Mouse (Mus musculus): ENCODE measurements around the gene Sdr9c7. TPM values are rescaled to one million over a fixed set of nuclear protein-coding genes. Genes with fewer than 3 reads are reported as not detected.
"Not testable (repeated sequence)": the region's sequence is repeated elsewhere in the genome, so short reads cannot be mapped to it uniquely, and the experiment has no call there.

The Sdr9c7 gene
- total RNA-seq, 2 experiments from 2014 or later: not detected

DNA sequence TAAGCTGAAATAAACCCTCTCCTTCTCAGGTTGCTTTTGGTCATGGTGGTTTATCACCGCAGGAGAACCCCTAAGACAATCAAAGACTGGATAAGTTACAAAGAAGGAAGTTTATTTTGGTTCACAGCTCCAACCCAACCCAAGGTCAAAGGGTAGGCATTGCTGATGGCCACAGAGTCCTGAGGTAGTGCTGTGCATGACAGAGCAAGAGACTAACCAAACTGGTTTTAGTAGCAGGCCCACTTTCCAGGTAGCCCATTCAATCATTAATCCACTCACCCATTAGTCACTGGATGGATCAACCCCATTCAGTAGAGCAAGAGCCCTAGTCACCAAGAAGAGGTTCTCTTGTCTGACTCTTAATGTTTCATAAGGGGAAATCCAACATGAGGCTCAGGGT lies 23.9 kb downstream of the Sdr9c7 start:
- no peak for DNase-seq
- Histone ChIP-seq H3K4me3 (no peak overlapping the region), H3K27ac (no peak overlapping the region)
- intact Hi-C loops (cut with DNase I): no loop called here
- TF ChIP-seq CTCF (IDR thresholded peaks at IDR 0.05): no peak

DNA sequence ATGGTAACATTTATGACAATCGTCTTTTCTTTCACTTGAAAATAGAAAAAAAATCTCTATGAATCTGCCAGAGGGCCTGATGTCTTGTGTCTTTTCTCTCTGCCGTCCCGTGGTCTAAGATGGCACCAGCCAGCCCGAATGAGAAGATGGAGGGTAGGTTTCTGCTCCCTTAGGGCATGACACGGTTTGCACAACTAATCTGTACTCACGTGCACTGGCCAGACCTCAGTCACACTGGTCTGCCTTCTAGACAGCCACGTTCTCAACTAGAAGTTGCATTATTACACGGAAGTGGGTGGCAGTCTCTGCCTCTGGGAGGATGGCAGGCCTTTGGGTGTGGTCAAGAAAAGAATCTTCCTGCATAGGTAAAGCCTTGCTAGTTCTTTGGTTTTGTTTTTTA lies 24.7 kb downstream of the Sdr9c7 start:
- no peak overlapping the region for H3K4me3 ChIP-seq
- no peak for TF ChIP-seq CTCF (IDR thresholded peaks at IDR 0.05)
- no peak overlapping the region for H3K27ac ChIP-seq
- no peak for DNase-seq
- intact Hi-C loops (cut with DNase I): no loop called here

DNA sequence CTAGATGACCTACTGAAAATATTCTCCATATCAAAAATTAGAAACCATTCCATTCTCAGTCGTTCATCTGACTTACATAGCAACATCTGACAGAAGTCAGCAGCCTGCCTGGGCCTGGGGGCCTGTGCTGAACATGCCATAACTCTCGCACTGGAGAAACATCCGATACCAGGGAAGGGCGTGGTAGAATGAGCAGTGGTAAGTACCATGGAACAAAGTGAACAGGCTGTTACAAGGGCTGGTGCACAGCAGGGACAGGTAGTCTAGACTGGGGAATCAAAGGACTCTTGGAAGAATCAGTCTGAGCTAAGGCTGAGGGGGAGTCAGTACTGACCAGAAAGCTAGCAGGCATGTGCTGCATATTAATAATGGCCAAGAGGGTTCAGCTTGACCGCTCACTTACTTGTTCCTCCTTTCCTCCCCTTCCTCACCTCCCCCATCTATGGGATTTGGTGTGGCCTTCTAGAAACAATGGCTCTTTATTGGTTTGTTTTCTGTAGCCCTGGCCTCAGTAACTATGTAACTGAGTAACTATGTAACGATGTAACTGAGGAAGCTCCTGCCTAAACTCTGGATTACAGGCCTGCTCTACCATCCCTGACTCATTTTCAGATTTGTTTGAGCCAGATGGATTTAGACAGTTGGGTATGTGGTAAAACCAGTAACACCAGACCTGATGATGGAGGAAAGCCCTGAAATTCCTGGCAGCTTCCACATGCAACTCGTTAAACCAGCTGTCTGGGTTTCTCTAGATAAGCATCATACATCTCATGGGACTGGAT lies 26.5 kb downstream of the Sdr9c7 start:
- DNase-seq: no peak
- no peak overlapping the region for H3K4me3 ChIP-seq
- intact Hi-C loops (cut with DNase I): no loop called here
- no peak for TF ChIP-seq CTCF (IDR thresholded peaks at IDR 0.05)
- no peak overlapping the region for H3K27ac ChIP-seq

DNA sequence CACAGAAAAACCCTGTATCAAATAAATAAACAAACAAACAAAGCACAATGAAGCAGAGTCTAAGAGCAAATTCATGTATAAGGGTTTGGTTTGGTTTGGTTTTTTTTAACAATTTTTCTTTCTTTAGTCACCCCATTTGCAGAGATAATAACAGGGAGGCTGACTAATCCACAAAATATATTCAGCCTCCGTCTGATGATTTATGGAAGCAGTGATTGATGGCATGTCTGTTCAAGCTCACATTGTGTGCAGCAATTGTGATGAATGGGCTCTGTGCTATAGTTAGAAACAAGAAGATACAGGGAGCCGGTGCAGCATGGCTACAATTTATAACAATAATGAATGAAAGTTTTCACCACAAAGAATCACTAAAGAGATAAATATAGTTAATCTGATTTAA lies 29.4 kb downstream of the Sdr9c7 start:
- intact Hi-C loops (cut with DNase I): no loop called here
- TF ChIP-seq CTCF (IDR thresholded peaks at IDR 0.05): no peak
- Histone ChIP-seq H3K4me3 (no peak overlapping the region), H3K27ac (no peak overlapping the region)
- no peak for DNase-seq

DNA sequence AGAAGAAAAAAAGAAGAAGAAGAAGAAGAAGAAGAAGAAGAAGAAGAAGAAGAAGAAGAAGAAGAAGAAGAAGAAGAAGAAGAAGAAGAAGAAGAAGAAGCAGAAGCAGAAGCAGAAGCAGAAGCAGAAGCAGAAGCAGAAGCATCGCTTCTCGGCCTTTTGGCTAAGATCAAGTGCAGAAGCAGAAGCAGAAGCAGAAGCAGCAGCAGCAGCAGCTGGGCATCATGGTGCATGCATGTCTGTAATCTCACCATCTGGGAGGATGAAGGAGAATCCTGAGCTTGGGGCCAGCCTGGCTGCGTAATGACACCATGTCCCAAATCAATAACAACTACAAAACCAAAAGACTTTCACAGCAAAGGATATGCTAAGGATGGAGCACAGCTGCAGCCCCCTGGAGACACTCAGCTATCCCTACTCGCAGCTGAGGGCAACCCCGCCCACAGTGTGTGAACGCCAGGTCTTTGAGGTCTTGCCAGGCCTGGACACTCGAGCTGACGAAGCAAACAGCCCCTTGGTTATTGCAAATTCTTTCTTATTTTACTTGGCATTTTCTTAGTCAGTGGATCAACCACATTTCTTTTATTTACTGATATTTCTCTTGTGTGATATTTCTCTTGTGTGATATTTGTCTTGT lies 34.1 kb downstream of the Sdr9c7 start:
- peak; percentile 66 for DNase-seq

DNA sequence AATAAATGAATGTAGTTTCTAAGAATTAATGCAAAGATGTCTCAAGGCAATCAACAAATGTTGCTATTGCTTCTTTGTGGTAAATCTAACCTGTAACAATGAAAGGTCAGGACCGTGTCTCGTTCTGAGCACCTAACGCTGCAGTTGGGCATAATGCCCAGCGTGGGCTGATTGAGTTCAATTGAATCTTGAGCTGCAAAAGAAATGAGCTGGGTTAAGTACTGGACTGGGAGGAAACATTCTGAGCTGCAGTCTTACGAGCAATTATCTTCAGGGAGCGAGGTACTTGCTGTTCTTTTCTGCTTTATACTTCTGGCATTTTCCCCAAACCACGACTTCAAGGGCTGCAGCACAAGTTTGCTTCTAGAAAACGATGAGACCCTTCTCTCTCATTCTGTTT lies 38.0 kb downstream of the Sdr9c7 start:
- H3K4me3 ChIP-seq: no peak overlapping the region
- TF ChIP-seq CTCF (IDR thresholded peaks at IDR 0.05): no peak
- no peak overlapping the region for H3K27ac ChIP-seq
- no peak for DNase-seq
- intact Hi-C loops (cut with DNase I): loop anchor here (2.0 to 5.0 kb wide), 3 partner anchors 197 to 364 kb away; partner anchors contain the start of gene Zbtb39

More for the DNA sequence above, 34.1 kb downstream of the Sdr9c7 start:
- Histone ChIP-seq H3K27ac (no peak overlapping the region), H3K4me3 (no peak overlapping the region)
- no peak for TF ChIP-seq CTCF (IDR thresholded peaks at IDR 0.05)
- intact Hi-C loops (cut with DNase I): no loop called here

DNA sequence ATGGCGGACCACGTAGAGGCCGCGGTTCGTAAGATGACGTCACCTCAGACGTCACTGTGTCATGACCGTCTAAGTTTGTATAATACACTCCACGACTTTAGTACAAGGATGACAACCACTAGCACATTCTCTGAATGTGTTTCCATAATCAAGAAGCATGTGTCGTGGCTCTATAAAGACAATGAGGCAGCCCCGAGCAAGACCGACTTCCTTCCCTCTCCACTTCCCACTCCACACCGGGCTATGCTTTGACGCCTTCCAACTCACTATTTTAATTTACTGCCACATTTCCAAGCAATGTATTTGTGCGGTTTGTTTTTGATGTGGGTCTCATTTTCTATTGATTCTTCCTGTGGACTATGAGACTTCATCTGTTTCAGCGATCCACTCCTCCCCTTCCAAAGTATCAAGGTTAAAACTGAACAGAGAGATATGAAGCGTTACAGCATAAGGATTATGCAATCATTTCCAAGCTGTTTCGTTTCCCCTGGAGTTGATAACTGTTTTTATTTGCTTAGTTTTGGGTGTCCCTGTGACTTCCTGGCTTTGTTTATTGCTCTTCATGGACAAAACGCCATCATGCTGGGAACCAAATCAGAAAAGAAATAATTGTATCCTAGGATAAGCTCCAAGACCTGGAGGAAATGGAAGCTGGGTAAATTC lies 38.6 kb downstream of the Sdr9c7 start:
- H3K27ac ChIP-seq: peak overlapping the region; percentile 61
- intact Hi-C loops (cut with DNase I): loop anchor here (1.0 to 5.0 kb wide), 4 partner anchors 198 to 365 kb away; partner anchors contain the start of gene Zbtb39

DNA sequence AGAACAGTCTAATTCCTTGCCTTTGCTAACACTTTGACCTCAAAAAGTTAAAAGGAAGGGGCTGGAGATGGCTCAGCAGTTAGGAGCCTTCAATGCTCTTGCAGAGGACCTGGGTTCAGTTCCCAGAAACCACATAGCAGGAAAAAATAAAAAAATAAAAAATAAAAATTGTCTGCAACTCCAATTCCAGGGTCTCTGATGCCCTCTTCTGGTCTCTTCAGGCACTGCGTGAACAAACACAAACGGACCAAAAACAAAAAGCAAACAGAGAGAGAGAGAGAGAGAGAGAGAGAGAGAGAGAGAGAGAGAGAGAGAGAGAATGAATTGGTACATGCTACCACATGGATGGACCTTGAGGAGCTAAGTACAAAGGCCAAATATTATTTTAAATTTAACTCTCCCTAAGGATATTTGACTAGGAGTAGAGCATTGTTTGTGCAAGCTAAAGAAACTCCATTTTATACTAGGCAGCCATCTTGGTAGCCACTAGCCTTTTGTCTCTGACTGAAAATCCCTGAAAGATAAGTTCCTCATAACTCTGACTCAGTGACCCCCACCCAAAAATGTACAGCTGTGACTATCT lies 39.2 kb downstream of the Sdr9c7 start:
- Histone ChIP-seq H3K4me3 (peak overlapping the region; percentile 45), H3K27ac (peak overlapping the region; percentile 61)
- TF ChIP-seq CTCF (IDR thresholded peaks at IDR 0.05): peak; percentile 70
- intact Hi-C loops (cut with DNase I): loop anchor here (1.0 to 5.0 kb wide), 4 partner anchors 199 to 365 kb away; partner anchors contain the start of gene Zbtb39
- DNase-seq: peak; percentile 62

More for the DNA sequence above, 38.6 kb downstream of the Sdr9c7 start:
- no peak for TF ChIP-seq CTCF (IDR thresholded peaks at IDR 0.05)
- H3K4me3 ChIP-seq: peak overlapping the region; percentile 45
- no peak for DNase-seq

DNA sequence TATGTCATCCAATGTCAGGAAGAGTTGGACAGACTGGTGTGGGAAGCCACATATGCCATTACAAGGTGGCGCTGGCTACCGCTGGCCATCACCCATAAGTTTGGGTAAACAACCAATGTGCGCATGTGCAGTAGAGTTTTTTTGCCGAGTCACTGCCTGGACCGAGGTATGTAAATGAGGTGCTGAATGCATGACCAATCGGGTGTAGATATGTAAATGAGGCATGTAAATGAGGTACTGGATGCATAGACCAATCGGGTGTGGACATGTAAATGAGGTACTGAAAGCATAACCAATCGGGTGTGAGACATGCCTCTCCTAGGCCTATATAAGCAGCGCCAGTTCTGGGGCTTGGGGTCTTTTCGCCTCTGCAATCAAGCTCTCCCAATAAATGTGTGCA lies 41.3 kb downstream of the Sdr9c7 start:
- not testable (repeated sequence) for DNase-seq, H3K27ac ChIP-seq, H3K4me3 ChIP-seq
- intact Hi-C loops (cut with DNase I): loop anchor here (5.0 kb wide), 1 partner anchor 367 kb away; no protein-coding TSS in a partner anchor

DNA sequence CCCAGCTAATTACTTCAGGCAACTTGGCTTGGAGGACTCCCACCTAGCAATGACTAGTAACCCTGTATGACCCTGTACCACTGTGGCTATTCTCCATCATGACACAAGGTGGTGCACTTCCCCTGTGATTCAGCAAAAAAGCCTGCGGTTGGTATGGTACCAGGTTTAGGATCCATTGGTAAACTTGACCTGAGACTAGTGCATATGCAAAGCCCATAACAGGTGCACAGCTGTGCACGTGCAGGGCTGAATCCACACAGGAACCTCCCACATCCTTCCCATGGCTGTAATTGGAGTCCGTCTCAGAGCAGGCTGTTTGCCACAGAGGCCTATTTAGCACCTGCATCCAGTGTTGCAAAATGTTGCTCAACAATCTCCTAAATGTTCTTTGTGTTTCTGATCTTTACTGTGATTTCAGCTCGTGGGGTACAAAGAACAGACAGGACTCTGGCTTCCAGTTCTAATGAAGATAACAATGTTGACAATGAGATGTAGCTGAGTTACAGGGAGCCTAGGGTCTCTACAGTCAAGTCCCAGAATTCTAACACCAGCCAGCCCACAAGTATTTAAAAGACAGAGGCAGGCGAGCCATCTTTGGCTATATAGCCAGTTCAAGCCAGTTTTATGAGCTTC lies 47.2 kb downstream of the Sdr9c7 start:
- intact Hi-C loops (cut with DNase I): no loop called here
- peak; percentile 75 for TF ChIP-seq CTCF (IDR thresholded peaks at IDR 0.05)
- peak; percentile 36 for DNase-seq

DNA sequence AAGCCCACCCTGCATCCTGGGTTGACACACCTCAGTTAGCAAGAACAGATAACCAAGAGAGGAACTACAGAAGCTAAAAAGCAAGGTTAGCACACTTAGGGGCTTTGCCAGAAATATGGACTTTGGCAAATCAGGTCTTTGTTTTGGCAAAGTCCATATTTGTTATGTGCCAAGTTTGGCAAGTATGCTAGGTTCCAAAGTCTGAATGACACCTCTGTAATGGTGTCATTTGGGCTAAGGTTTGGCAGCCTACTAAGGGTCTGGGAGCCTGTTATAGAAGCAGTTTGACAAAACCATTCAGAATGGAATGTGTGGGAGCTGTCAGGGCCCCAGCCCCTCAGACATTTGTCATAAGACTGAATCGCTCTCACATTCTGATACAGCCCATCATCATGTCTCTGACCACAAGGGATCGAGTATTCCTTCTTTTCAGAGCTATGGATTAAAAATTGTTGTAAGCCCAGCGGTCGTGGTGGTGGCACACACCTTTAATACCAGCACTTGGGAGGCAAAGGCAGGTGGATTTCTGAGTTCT lies 51.3 kb downstream of the Sdr9c7 start:
- Histone ChIP-seq H3K4me3 (no peak overlapping the region), H3K27ac (no peak overlapping the region)
- no peak for DNase-seq
- TF ChIP-seq CTCF (IDR thresholded peaks at IDR 0.05): no peak
- intact Hi-C loops (cut with DNase I): loop anchor here (10.0 kb wide), 1 partner anchor 235 kb away; the partner anchor contains the start of gene Rbms2

More for the DNA sequence above, 47.2 kb downstream of the Sdr9c7 start:
- H3K27ac ChIP-seq: no peak overlapping the region
- no peak overlapping the region for H3K4me3 ChIP-seq

DNA sequence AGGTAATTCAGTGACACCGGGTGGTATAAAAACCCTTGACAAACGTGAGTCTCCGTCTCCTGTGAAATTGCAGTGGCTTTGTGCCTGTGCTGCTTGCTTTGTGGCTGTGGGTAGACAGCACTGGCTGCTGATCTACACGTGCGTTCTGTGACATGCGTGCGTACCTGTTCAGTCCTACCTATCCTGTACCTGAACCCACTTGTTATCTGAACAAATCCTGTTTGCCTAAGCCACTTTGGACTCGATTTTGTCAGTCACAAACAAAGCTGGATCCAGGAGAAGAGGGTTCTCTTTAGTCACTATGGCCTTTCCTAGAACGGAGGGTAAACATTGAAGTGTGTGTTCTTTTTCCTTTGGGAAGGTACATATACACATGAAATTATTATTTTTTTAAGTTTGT lies 53.1 kb downstream of the Sdr9c7 start:
- TF ChIP-seq CTCF (IDR thresholded peaks at IDR 0.05): no peak
- H3K4me3 ChIP-seq: no peak overlapping the region
- intact Hi-C loops (cut with DNase I): loop anchor here (10.0 kb wide), 1 partner anchor 233 kb away; the partner anchor contains the start of gene Rbms2
- H3K27ac ChIP-seq: peak overlapping the region; percentile 51
- no peak for DNase-seq

Data from gastrocnemius, adult 2 months (tissue).